Mouse (Mus musculus) heart, embryonic 14.5 days (tissue): ENCODE results near the gene Fcnb. TPM values are rescaled to one million over a fixed set of nuclear protein-coding genes. Genes with fewer than 3 reads are reported as not detected.
A peak's percentile ranks its signal among the peaks of the same experiment; 100 is the strongest.

Experiments used
- ATAC-seq: fragments of 200-750 bp; cut with Nextera tagmentation; 2 replicates; pipeline ENCODE4 v1.8.0; 2017; ENCODE audit warnings: low read depth, moderate TSS enrichment; ENCODE audit not compliant: insufficient number of reproducible peaks, insufficient read depth, low FRiP score
- H3K27ac ChIP-seq, 2 experiments: fragments of 200-500 bp in 1 of 2; fragments of 300-500 bp in 1 of 2; sonication (generic) in 1 of 2; replicated peaks in 1 of 2; 2 replicates each; pipeline ENCODE4 v1.5.1; 2012 to 2014; ENCODE audit warnings: low read depth in 2 of 2, low read length in 2 of 2, control low read depth in 1 of 2, mild to moderate bottlenecking in 1 of 2, mixed read lengths in 1 of 2; ENCODE audit not compliant: control insufficient read depth in 1 of 2, insufficient read depth in 1 of 2
- H3K27me3 ChIP-seq: fragments of 300-500 bp; sonication (generic); 2 replicates; pipeline ENCODE4 v1.6.1; 2014; ENCODE audit warnings: mild to moderate bottlenecking, low read length, control low read depth; ENCODE audit not compliant: control insufficient read depth, insufficient read depth
- H3K36me3 ChIP-seq: fragments of 300-500 bp; sonication (generic); 2 replicates; pipeline ENCODE4 v1.6.1; 2014; ENCODE audit warnings: mild to moderate bottlenecking, control low read depth, low read length, mixed read lengths; ENCODE audit not compliant: control insufficient read depth, insufficient read depth
- H3K4me1 ChIP-seq, 2 experiments: fragments of 200-500 bp in 1 of 2; fragments of 300-500 bp in 1 of 2; sonication (generic) in 1 of 2; 2 replicates each; pipeline ENCODE4 v1.6.1; 2012 to 2014; ENCODE audit warnings: low read length in 2 of 2, control low read depth in 1 of 2, mixed read lengths in 1 of 2; ENCODE audit not compliant: control insufficient read depth in 2 of 2, insufficient read depth in 2 of 2
- H3K4me2 ChIP-seq: fragments of 300-500 bp; sonication (generic); 2 replicates; pipeline ENCODE4 v1.6.1; 2014; ENCODE audit warnings: mild to moderate bottlenecking, low read length
- H3K4me3 ChIP-seq, 2 experiments: fragments of 200-500 bp in 1 of 2; fragments of 300-500 bp in 1 of 2; sonication (generic) in 1 of 2; 2 replicates each; pipeline ENCODE4 v1.5.1; 2012 to 2014; ENCODE audit warnings: low read length in 2 of 2, mild to moderate bottlenecking in 2 of 2, control low read depth in 1 of 2, low read depth in 1 of 2, moderate library complexity in 1 of 2; ENCODE audit not compliant: control insufficient read depth in 1 of 2, insufficient read depth in 1 of 2
- H3K9ac ChIP-seq: fragments of 300-500 bp; sonication (generic); 2 replicates; pipeline ENCODE4 v1.6.1; 2014; ENCODE audit warnings: mild to moderate bottlenecking, low read length
- H3K9me3 ChIP-seq: fragments of 300-500 bp; sonication (generic); 2 replicates; pipeline ENCODE4 v1.6.1; 2016; ENCODE audit warnings: low read length, control low read depth; ENCODE audit not compliant: control insufficient read depth
- WGBS: fragments of 180-500 bp; shearing (Covaris S2); extraction: QIAGEN DNeasy Blood & Tissue Kit; methylation state at CpG from one replicate; pipeline ENCODE4 v1.1.7; 2014; 5-methylcytosine and 5-hydroxymethylcytosine counted together
- polyA plus RNA-seq: library from polyadenylated mRNA; unstranded; fragments of >200 nt; fragmentation: Nextera tagmentation; extraction: Ambion mirVana; gene quantifications from 2 replicates; pipeline ENCODE4 v1.2.1, GENCODE M21; 2014

Gene Fcnb
- polyA plus RNA-seq, 1 experiment from 2014 or later, result 0.28 TPM

- Histone ChIP-seq H3K4me1 (peaks cover 2 to 5% of the 10 kb centered on the region in 2 experiments; a peak in 2 of 4 replicates), H3K4me3 (no peak overlapping the region), H3K4me2 (no peak overlapping the region), H3K27me3 (no peaks in the 10 kb centered on the region), H3K9ac (no peak overlapping the region), H3K36me3 (peaks cover 43% of the 10 kb centered on the region), H3K9me3 (no peaks in the 10 kb centered on the region), H3K27ac (no peak overlapping the region)
- 83% methylated on average over 14 of the region's 14 CpGs for WGBS
- no peak for ATAC-seq
These were observed 46.1 kb downstream of the Fcnb start for GRCm38 (mm10) chr2:28038391-28039096.

GRCm38 (mm10) chr2:28037505-28038390, 46.9 kb downstream of the Fcnb start:
- no peak overlapping the region for H3K27ac ChIP-seq
- no peaks in the 10 kb centered on the region for H3K27me3 ChIP-seq
- no peaks in the 10 kb centered on the region for H3K9me3 ChIP-seq
- no peak for ATAC-seq
- no peak overlapping the region for H3K4me2 ChIP-seq
- no peak overlapping the region for H3K9ac ChIP-seq
- H3K4me1 ChIP-seq, result peaks cover 2 to 5% of the 10 kb centered on the region in 2 experiments; a peak in 2 of 4 replicates
- WGBS, result 72% methylated on average over 12 of the region's 12 CpGs
- H3K36me3 ChIP-seq, result peaks cover 51% of the 10 kb centered on the region
- no peak overlapping the region for H3K4me3 ChIP-seq

- H3K9me3 ChIP-seq, result no peaks in the 10 kb centered on the region
- WGBS, result 88% methylated on average over 13 of the region's 13 CpGs
- H3K27ac ChIP-seq, result no peak overlapping the region
- H3K4me1 ChIP-seq, result peaks cover 4 to 5% of the 10 kb centered on the region in 2 experiments; a peak in 3 of 4 replicates
- H3K4me3 ChIP-seq, result no peak overlapping the region
- no peaks in the 10 kb centered on the region for H3K27me3 ChIP-seq
- ATAC-seq, result no peak
- H3K36me3 ChIP-seq, result peaks cover 54% of the 10 kb centered on the region
- H3K9ac ChIP-seq, result no peak overlapping the region
- H3K4me2 ChIP-seq, result no peak overlapping the region
These were observed 47.9 kb downstream of the Fcnb start for GRCm38 (mm10) chr2:28036788-28037187.

DNA sequence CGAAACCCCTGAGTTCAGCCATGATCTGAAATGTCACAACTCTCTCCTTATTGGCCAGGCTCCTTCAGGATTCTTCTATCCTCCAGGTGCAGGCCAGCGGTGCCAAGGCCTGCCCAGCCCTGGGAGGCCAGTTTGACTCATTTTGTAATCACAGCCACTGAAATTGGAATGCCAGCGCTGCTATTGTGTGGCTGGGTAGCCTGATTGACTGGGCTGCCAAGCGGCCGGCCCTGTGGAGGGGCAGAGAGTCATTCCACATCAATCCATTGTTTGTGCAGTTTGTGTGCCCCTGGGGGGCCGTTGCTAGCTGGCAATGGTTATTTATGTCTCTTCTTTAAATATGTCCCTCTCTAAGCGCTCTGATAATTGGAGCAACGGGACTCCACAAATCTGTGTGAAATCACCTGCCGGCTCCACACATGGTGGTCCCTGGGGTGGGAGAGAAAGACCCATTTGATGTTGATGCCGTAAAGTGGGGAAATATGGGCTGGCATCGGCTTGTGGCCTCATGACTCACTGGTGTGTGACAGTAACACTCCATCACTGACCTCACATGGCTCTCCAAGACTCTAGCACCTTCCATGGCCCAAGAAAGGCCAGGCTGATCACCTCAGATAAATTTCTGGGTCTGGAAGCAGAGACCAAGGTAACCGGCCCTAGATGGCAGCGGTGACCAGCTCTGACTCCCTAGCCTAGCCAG, 50.5 kb downstream of the Fcnb start:
- no peak overlapping the region for H3K4me3 ChIP-seq
- no peak for ATAC-seq
- peaks cover 76% of the 10 kb centered on the region for H3K36me3 ChIP-seq
- H3K9ac ChIP-seq, result no peak overlapping the region
- no peaks in the 10 kb centered on the region for H3K27me3 ChIP-seq
- no peaks in the 10 kb centered on the region for H3K9me3 ChIP-seq
- WGBS, result 86% methylated on average over 13 of the region's 13 CpGs
- H3K4me1 ChIP-seq, result peaks cover 4 to 5% of the 10 kb centered on the region in 2 experiments; a peak in 3 of 4 replicates
- H3K27ac ChIP-seq, result no peak overlapping the region
- H3K4me2 ChIP-seq, result no peak overlapping the region

DNA sequence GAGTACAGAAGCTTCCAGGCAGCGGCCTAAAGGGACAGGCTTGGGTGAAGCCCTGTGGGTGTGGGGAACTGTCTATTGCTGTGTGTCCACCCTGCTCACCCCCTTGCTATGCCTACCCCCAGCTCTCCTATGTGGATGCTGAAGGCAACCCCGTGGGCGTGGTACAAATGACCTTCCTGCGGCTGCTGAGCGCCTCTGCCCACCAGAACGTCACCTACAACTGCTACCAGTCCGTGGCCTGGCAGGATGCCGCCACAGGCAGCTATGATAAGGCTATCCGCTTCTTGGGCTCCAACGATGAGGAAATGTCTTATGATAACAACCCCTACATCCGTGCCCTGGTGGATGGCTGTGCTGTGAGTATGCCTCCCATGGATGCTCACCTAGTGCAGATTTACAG, 52.2 kb downstream of the Fcnb start:
- no peaks in the 10 kb centered on the region for H3K9me3 ChIP-seq
- 0 out of 2 replicates have a peak, but pooled peaks have one; percentile 45 for ATAC-seq
- H3K9ac ChIP-seq, result no peak overlapping the region
- H3K4me3 ChIP-seq, result no peak overlapping the region
- peaks cover 77% of the 10 kb centered on the region for H3K36me3 ChIP-seq
- WGBS, result 74% methylated on average over 11 of the region's 11 CpGs
- peaks cover 2% of the 10 kb centered on the region in 2 experiments; a peak in 2 of 4 replicates for H3K4me1 ChIP-seq
- H3K27ac ChIP-seq, result no peak overlapping the region
- no peak overlapping the region for H3K4me2 ChIP-seq
- no peaks in the 10 kb centered on the region for H3K27me3 ChIP-seq

GRCm38 (mm10) chr2:28031860-28032259, 52.8 kb downstream of the Fcnb start:
- no peaks in the 10 kb centered on the region for H3K9me3 ChIP-seq
- 65% methylated on average over 9 of the region's 9 CpGs for WGBS
- H3K4me3 ChIP-seq, result no peak overlapping the region
- no peak overlapping the region for H3K9ac ChIP-seq
- H3K4me2 ChIP-seq, result no peak overlapping the region
- no peaks in the 10 kb centered on the region for H3K27me3 ChIP-seq
- no peak overlapping the region for H3K27ac ChIP-seq
- H3K36me3 ChIP-seq, result peaks cover 75% of the 10 kb centered on the region
- peaks cover 0 to 2% of the 10 kb centered on the region in 2 experiments; a peak in 1 of 4 replicates for H3K4me1 ChIP-seq
- ATAC-seq, result no peak
